Mouse (Mus musculus): ENCODE data around the gene Pgghg. TPM values are rescaled to one million over a fixed set of nuclear protein-coding genes. Genes with fewer than 3 reads are reported as not detected.

Gene Pgghg
- polyA plus RNA-seq, 1 experiment = 8.0 TPM

GRCm38 (mm10) chr7:140907131-140907530 lies 34.1 kb upstream of the Pgghg start:
- no peaks in the 10 kb centered on the region for H3K4me1 ChIP-seq (ENCODE audit: control insufficient read depth, insufficient read depth, low read length)
- TF ChIP-seq POLR2A (IDR thresholded peaks at IDR 0.05; ENCODE audit: extremely low read depth, insufficient read depth, low read length) (no peak), CTCF (IDR thresholded peaks at IDR 0.05; ENCODE audit: extremely low read depth, insufficient read depth, low read length) (no peak)
- H3K27ac ChIP-seq (ENCODE audit: insufficient read depth, low read length) = no peak overlapping the region
- no peak overlapping the region for H3K4me3 ChIP-seq (ENCODE audit: insufficient read depth, low read length)

GRCm38 (mm10) chr7:140907697-140908096 lies 33.5 kb upstream of the Pgghg start:
- H3K4me1 ChIP-seq (ENCODE audit: control insufficient read depth, insufficient read depth, low read length) = 0 out of 2 replicates have a peak, but pooled peaks cover 1% of the 10 kb centered on the region
- H3K4me3 ChIP-seq (ENCODE audit: insufficient read depth, low read length) = no peak overlapping the region
- TF ChIP-seq CTCF (IDR thresholded peaks at IDR 0.05; ENCODE audit: extremely low read depth, insufficient read depth, low read length) (no peak), POLR2A (IDR thresholded peaks at IDR 0.05; ENCODE audit: extremely low read depth, insufficient read depth, low read length) (no peak)
- no peak overlapping the region for H3K27ac ChIP-seq (ENCODE audit: insufficient read depth, low read length)

GRCm38 (mm10) chr7:140908181-140908580 lies 33.0 kb upstream of the Pgghg start:
- H3K27ac ChIP-seq (ENCODE audit: insufficient read depth, low read length) = no peak overlapping the region
- TF ChIP-seq POLR2A (IDR thresholded peaks at IDR 0.05; ENCODE audit: extremely low read depth, insufficient read depth, low read length) = no peak
- no peak for TF ChIP-seq CTCF (IDR thresholded peaks at IDR 0.05; ENCODE audit: extremely low read depth, insufficient read depth, low read length)
- H3K4me1 ChIP-seq (ENCODE audit: control insufficient read depth, insufficient read depth, low read length) = 0 out of 2 replicates have a peak, but pooled peaks cover 1% of the 10 kb centered on the region
- no peak overlapping the region; the same call in 1 of the 2 replicates for H3K4me3 ChIP-seq (ENCODE audit: insufficient read depth, low read length)

GRCm38 (mm10) chr7:140908634-140909107 lies 32.5 kb upstream of the Pgghg start:
- Histone ChIP-seq H3K4me3 (ENCODE audit: insufficient read depth, low read length) (peak overlapping the region; percentile 13), H3K27ac (ENCODE audit: insufficient read depth, low read length) (no peak overlapping the region), H3K4me1 (ENCODE audit: control insufficient read depth, insufficient read depth, low read length) (0 out of 2 replicates have a peak, but pooled peaks cover 1% of the 10 kb centered on the region)
- TF ChIP-seq CTCF (IDR thresholded peaks at IDR 0.05; ENCODE audit: extremely low read depth, insufficient read depth, low read length) (peak; percentile 80), POLR2A (IDR thresholded peaks at IDR 0.05; ENCODE audit: extremely low read depth, insufficient read depth, low read length) (no peak)

- H3K4me3 ChIP-seq (ENCODE audit: insufficient read depth, low read length) = no peak overlapping the region
- 0 out of 2 replicates have a peak, but pooled peaks cover 1% of the 10 kb centered on the region for H3K4me1 ChIP-seq (ENCODE audit: control insufficient read depth, insufficient read depth, low read length)
- TF ChIP-seq POLR2A (IDR thresholded peaks at IDR 0.05; ENCODE audit: extremely low read depth, insufficient read depth, low read length) (no peak), CTCF (IDR thresholded peaks at IDR 0.05; ENCODE audit: extremely low read depth, insufficient read depth, low read length) (no peak)
- no peak overlapping the region for H3K27ac ChIP-seq (ENCODE audit: insufficient read depth, low read length)
Measured at GRCm38 (mm10) chr7:140912293-140912692, 28.9 kb upstream of the Pgghg start.

- Histone ChIP-seq H3K4me3 (ENCODE audit: insufficient read depth, low read length) (no peak overlapping the region), H3K27ac (ENCODE audit: insufficient read depth, low read length) (no peak overlapping the region), H3K4me1 (ENCODE audit: control insufficient read depth, insufficient read depth, low read length) (0 out of 2 replicates have a peak, but pooled peaks cover 1% of the 10 kb centered on the region)
- no peak for TF ChIP-seq CTCF (IDR thresholded peaks at IDR 0.05; ENCODE audit: extremely low read depth, insufficient read depth, low read length)
- no peak for TF ChIP-seq POLR2A (IDR thresholded peaks at IDR 0.05; ENCODE audit: extremely low read depth, insufficient read depth, low read length)
Measured at GRCm38 (mm10) chr7:140912846-140913482, 28.2 kb upstream of the Pgghg start.

GRCm38 (mm10) chr7:140914031-140914690 lies 27.0 kb upstream of the Pgghg start:
- Histone ChIP-seq H3K4me1 (ENCODE audit: control insufficient read depth, insufficient read depth, low read length) (0 out of 2 replicates have a peak, but pooled peaks cover 1% of the 10 kb centered on the region), H3K27ac (ENCODE audit: insufficient read depth, low read length) (no peak overlapping the region), H3K4me3 (ENCODE audit: insufficient read depth, low read length) (no peak overlapping the region)
- no peak for TF ChIP-seq CTCF (IDR thresholded peaks at IDR 0.05; ENCODE audit: extremely low read depth, insufficient read depth, low read length)
- no peak for TF ChIP-seq POLR2A (IDR thresholded peaks at IDR 0.05; ENCODE audit: extremely low read depth, insufficient read depth, low read length)

GRCm38 (mm10) chr7:140919911-140920310 lies 21.3 kb upstream of the Pgghg start:
- Histone ChIP-seq H3K4me1 (ENCODE audit: control insufficient read depth, insufficient read depth, low read length) (no peaks in the 10 kb centered on the region), H3K4me3 (ENCODE audit: insufficient read depth, low read length) (no peak overlapping the region), H3K27ac (ENCODE audit: insufficient read depth, low read length) (no peak overlapping the region)
- no peak for TF ChIP-seq POLR2A (IDR thresholded peaks at IDR 0.05; ENCODE audit: extremely low read depth, insufficient read depth, low read length)
- no peak for TF ChIP-seq CTCF (IDR thresholded peaks at IDR 0.05; ENCODE audit: extremely low read depth, insufficient read depth, low read length)

- Histone ChIP-seq H3K4me1 (ENCODE audit: control insufficient read depth, insufficient read depth, low read length) (no peaks in the 10 kb centered on the region), H3K4me3 (ENCODE audit: insufficient read depth, low read length) (no peak within 1 kb of the TSS), H3K27ac (ENCODE audit: insufficient read depth, low read length) (no peak within 1 kb of the TSS)
- TF ChIP-seq POLR2A (IDR thresholded peaks at IDR 0.05; ENCODE audit: extremely low read depth, insufficient read depth, low read length) (no peak), CTCF (IDR thresholded peaks at IDR 0.05; ENCODE audit: extremely low read depth, insufficient read depth, low read length) (no peak)
Measured at GRCm38 (mm10) chr7:140920418-140921029, 20.7 kb upstream of the Pgghg start, which contains the start of gene Nlrp6. Gene Nlrp6 (plus strand): TSS chr7:140920902.
